Mouse (Mus musculus): ENCODE data around the gene Rbmy. TPM values are rescaled to one million over a fixed set of nuclear protein-coding genes. Genes with fewer than 3 reads are reported as not detected.

Gene Rbmy
- polyA plus RNA-seq (2015; fragmentation: Illumina TruSeq; extraction: RNeasy Lipid Tissue Mini Kit (QIAGEN cat#74804); ENCODE audit: low read depth, low replicate concordance), result not detected

DNA sequence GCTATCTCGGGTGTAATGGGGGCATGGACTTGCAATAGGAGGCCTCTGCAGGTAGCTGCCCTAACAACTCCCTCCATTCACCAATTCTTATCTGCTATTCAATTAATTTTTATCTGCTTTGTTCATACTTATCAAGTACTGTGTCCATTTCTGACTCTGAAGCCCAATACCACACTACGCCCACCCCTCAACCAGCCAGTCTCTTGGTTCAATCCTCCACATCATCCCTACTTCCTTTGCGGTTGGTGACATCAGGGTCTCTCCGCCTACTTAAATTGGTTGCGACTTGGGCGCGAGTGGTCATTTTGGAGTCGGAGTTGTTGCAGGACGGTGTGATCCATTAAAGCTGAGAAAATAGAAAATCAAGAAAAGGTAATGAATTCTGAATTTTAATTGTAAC is at the start of gene Rbmy, which contains the start of gene Gm10256:
Gene Rbmy (plus strand): TSS at position 301 of the 400 bp plus-strand sequence.
Gene Gm10256 (plus strand): TSS at position 320 of the 400 bp plus-strand sequence.

DNA sequence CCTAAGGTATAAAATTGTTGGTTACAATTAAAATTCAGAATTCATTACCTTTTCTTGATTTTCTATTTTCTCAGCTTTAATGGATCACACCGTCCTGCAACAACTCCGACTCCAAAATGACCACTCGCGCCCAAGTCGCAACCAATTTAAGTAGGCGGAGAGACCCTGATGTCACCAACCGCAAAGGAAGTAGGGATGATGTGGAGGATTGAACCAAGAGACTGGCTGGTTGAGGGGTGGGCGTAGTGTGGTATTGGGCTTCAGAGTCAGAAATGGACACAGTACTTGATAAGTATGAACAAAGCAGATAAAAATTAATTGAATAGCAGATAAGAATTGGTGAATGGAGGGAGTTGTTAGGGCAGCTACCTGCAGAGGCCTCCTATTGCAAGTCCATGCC is 34.4 kb upstream of the Rbmy start, which contains the start of gene Gm4064:
Gene Gm4064 (minus strand): TSS at position 101 of the 400 bp plus-strand sequence.

Other genes starting within 250 kb of the Rbmy start
- gene H2al2c, start 231.6 kb upstream of the Rbmy start, polyA plus RNA-seq (2015; fragmentation: Illumina TruSeq; extraction: RNeasy Lipid Tissue Mini Kit (QIAGEN cat#74804); ENCODE audit: low read depth, low replicate concordance), result not detected
- not detected for gene Sry, start 167.0 kb upstream of the Rbmy start, polyA plus RNA-seq (2015; fragmentation: Illumina TruSeq; extraction: RNeasy Lipid Tissue Mini Kit (QIAGEN cat#74804); ENCODE audit: low read depth, low replicate concordance)
- not detected for gene H2al2b, start 110.0 kb upstream of the Rbmy start, polyA plus RNA-seq (2015; fragmentation: Illumina TruSeq; extraction: RNeasy Lipid Tissue Mini Kit (QIAGEN cat#74804); ENCODE audit: low read depth, low replicate concordance)
- not detected for gene Gm4064, start 34.5 kb upstream of the Rbmy start, polyA plus RNA-seq (2015; fragmentation: Illumina TruSeq; extraction: RNeasy Lipid Tissue Mini Kit (QIAGEN cat#74804); ENCODE audit: low read depth, low replicate concordance)
- gene Gm10256, start within 50 bp of the Rbmy start, polyA plus RNA-seq (2015; fragmentation: Illumina TruSeq; extraction: RNeasy Lipid Tissue Mini Kit (QIAGEN cat#74804); ENCODE audit: low read depth, low replicate concordance), result not detected
- not detected for gene Gm10352, start 70.3 kb downstream of the Rbmy start, polyA plus RNA-seq (2015; fragmentation: Illumina TruSeq; extraction: RNeasy Lipid Tissue Mini Kit (QIAGEN cat#74804); ENCODE audit: low read depth, low replicate concordance)
- gene Gm29289, start 101.9 kb downstream of the Rbmy start, polyA plus RNA-seq (2015; fragmentation: Illumina TruSeq; extraction: RNeasy Lipid Tissue Mini Kit (QIAGEN cat#74804); ENCODE audit: low read depth, low replicate concordance), result not detected

All from brain, adult 10 weeks (tissue).